Mouse (Mus musculus) urinary bladder, postnatal 10 days (tissue): ENCODE measurements around the gene G3bp1.

Experiments used
- DNase-seq: peaks from one replicate; pipeline ENCODE4 v3.0.0; 2022; ENCODE audit warnings: low spot score

G3bp1 gene

GRCm38 (mm10) chr11:55464707-55465106, 4.8 kb upstream of the G3bp1 start:
- no peak for DNase-seq

GRCm38 (mm10) chr11:55465177-55465576, 4.3 kb upstream of the G3bp1 start:
- DNase-seq: no peak

- no peak for DNase-seq
Observed at GRCm38 (mm10) chr11:55468012-55468411, 1.5 kb upstream of the G3bp1 start.

GRCm38 (mm10) chr11:55468611-55469047, 856 bp upstream of the G3bp1 start:
- no peak for DNase-seq

- no peak for DNase-seq
Observed at GRCm38 (mm10) chr11:55469923-55470691, 622 bp downstream of the G3bp1 start.

- DNase-seq: no peak
Observed at GRCm38 (mm10) chr11:55470761-55471160, 1.3 kb downstream of the G3bp1 start.

- DNase-seq: no peak
Observed at GRCm38 (mm10) chr11:55471467-55471866, 2.0 kb downstream of the G3bp1 start.

- no peak for DNase-seq
Observed at GRCm38 (mm10) chr11:55473219-55473618, 3.7 kb downstream of the G3bp1 start.

GRCm38 (mm10) chr11:55485443-55485842, 16.0 kb downstream of the G3bp1 start:
- no peak for DNase-seq

- DNase-seq: no peak
Observed at GRCm38 (mm10) chr11:55496158-55496557, 26.7 kb downstream of the G3bp1 start.

- no peak for DNase-seq
Observed at GRCm38 (mm10) chr11:55497885-55498284, 28.4 kb downstream of the G3bp1 start.

- DNase-seq: no peak
Observed at GRCm38 (mm10) chr11:55501955-55502531, 32.6 kb downstream of the G3bp1 start.

- DNase-seq: no peak
Observed at GRCm38 (mm10) chr11:55502886-55503285, 33.4 kb downstream of the G3bp1 start.

- DNase-seq: no peak
Observed at GRCm38 (mm10) chr11:55505485-55505884, 36.0 kb downstream of the G3bp1 start.

- no peak for DNase-seq
Observed at GRCm38 (mm10) chr11:55511374-55511773, 41.9 kb downstream of the G3bp1 start.

- no peak for DNase-seq
Observed at GRCm38 (mm10) chr11:55517666-55518065, 48.2 kb downstream of the G3bp1 start.

GRCm38 (mm10) chr11:55518806-55519674, 49.6 kb downstream of the G3bp1 start:
- DNase-seq: no peak

GRCm38 (mm10) chr11:55530741-55531140, 61.3 kb downstream of the G3bp1 start:
- DNase-seq: no peak

- no peak for DNase-seq
Observed at GRCm38 (mm10) chr11:55533378-55533777, 63.9 kb downstream of the G3bp1 start.

GRCm38 (mm10) chr11:55534766-55535165, 65.3 kb downstream of the G3bp1 start:
- DNase-seq: no peak

- DNase-seq: no peak
Observed at GRCm38 (mm10) chr11:55542128-55542527, 72.6 kb downstream of the G3bp1 start.

GRCm38 (mm10) chr11:55542671-55543070, 73.2 kb downstream of the G3bp1 start:
- no peak for DNase-seq

- no peak for DNase-seq
Observed at GRCm38 (mm10) chr11:55545690-55546089, 76.2 kb downstream of the G3bp1 start.
